Mouse (Mus musculus) liver, adult 2 months (tissue): ENCODE results near the gene Nxf1.
"Not testable (repeated sequence)": the region's sequence is repeated elsewhere in the genome, so short reads cannot be mapped to it uniquely, and the experiment has no call there.

Experiments
- CTCF ChIP-seq: fragments of 200-500 bp; IDR thresholded peaks from 2 replicates; pipeline ENCODE4 v1.5.1; 2011; ENCODE audit warnings: low read depth, low read length, control low read depth
- POLR2A ChIP-seq: fragments of 200-500 bp; IDR thresholded peaks from 2 replicates; pipeline ENCODE4 v1.6.1; 2011; ENCODE audit warnings: low read length, control low read depth; ENCODE audit not compliant: insufficient read depth; ENCODE audit errors: extremely low read depth

- TF ChIP-seq CTCF, POLR2A: not testable (repeated sequence)
These were observed 37.8 kb upstream of the Nxf1 start for GRCm38 (mm10) chr19:8719037-8719436.
